Comparison of ENCODE assay signal across 8 mouse cellular contexts in the genomic region with DNA sequence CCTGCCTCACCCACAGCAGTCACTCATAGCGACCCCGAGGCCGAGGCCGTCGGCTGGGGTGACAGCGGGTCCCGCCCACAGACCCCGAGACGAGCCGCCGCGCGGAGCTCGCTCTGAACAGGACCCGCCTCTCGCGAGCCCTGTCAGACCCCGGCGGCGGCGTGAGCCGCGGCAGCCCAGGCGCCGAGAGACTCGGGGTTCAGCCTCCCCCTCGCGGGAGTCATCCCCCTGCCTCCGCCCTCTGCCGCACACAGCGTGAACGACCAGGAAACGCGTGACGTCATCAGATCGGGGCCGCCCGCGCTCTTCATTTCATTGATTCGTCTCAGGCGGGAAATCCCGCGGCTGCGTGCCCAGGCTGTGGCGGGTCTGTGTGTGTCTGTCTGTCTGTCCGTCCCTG. TPM values are rescaled to one million over a fixed set of nuclear protein-coding genes. Genes with fewer than 3 reads are reported as not detected.
DNase-seq lines count a peak whose midpoint lies in the region; ATAC-seq lines count a peak whose summit lies in the region.
"Not testable (repeated sequence)": the region's sequence is repeated elsewhere in the genome, so short reads cannot be mapped to it uniquely, and the experiment has no call there.

No protein-coding gene starts in this region.

- peak overlapping the region; percentile 70 for H3K4me2 ChIP-seq in hindbrain, embryonic 14.5 days (replicated peaks)

- WGBS in hindbrain, embryonic 14.5 days: 66% methylated on average over 46 of the region's 46 CpGs

- peaks cover 12% of the 10 kb centered on the region; the same call in 1 of the 2 replicates for H3K9me3 ChIP-seq in ES-E14 (ENCODE audit: control insufficient read depth, insufficient read depth, low read depth, low read length)
- H3K9me3 ChIP-seq in hindbrain, embryonic 14.5 days (ENCODE audit: control insufficient read depth, low read length): peaks cover 56% of the 10 kb centered on the region

- not testable (repeated sequence) for H3K27me3 ChIP-seq in hindbrain, embryonic 14.5 days (ENCODE audit: control insufficient read depth, insufficient read depth, low read length)

- H3K27ac ChIP-seq in ES-E14 (ENCODE audit: insufficient read depth, low read depth, low read length, poor library complexity, severe bottlenecking): not testable (repeated sequence)
- H3K27ac ChIP-seq in hindbrain, embryonic 14.5 days: peak overlapping the region; percentile 80

- peaks cover 3 to 17% of the 10 kb centered on the region in 2 experiments; a peak in 3 of 4 replicates for H3K4me1 ChIP-seq in ES-E14 (ENCODE audit: control insufficient read depth in 2 of 2, insufficient read depth in 2 of 2, low read length in 2 of 2, poor library complexity in 1 of 2)
- H3K4me1 ChIP-seq in hindbrain, embryonic 14.5 days (replicated peaks; ENCODE audit: control insufficient read depth, insufficient read depth, low read length): not testable (repeated sequence)

- peak overlapping the region; percentile 53 to 56 for H3K4me3 ChIP-seq in ES-E14 (ENCODE audit: insufficient read depth in 1 of 2, low read depth in 1 of 2, low read length in 2 of 2, poor library complexity in 1 of 2, severe bottlenecking in 1 of 2)
- H3K4me3 ChIP-seq in hindbrain, embryonic 14.5 days (replicated peaks; ENCODE audit: low read length): peak overlapping the region; percentile 36

- ATAC-seq in hindbrain, embryonic 14.5 days (ENCODE audit: low FRiP score): peak; percentile 35
- ATAC-seq in megakaryocyte, adult 5-6 weeks (ENCODE audit: poor library complexity, severe bottlenecking): peak; percentile 40

- in situ Hi-C loops in ES-E14 (cut with MboI; ENCODE audit: low sequenced_read_pairs in 2 of 2, unreplicated experiment in 2 of 2): not testable (repeated sequence)

- peaks cover 12% of the 10 kb centered on the region; the same call in 1 of the 2 replicates for H3K36me3 ChIP-seq in ES-E14 (ENCODE audit: control insufficient read depth, insufficient read depth, low read length, poor library complexity, severe bottlenecking)
- H3K36me3 ChIP-seq in hindbrain, embryonic 14.5 days (replicated peaks; ENCODE audit: control insufficient read depth, insufficient read depth): not testable (repeated sequence)

- DNase-seq in ES-E14 (ENCODE audit: low read depth, low spot score): peak; percentile 100
- DNase-seq in cerebellum, adult 11-12 months: peak; percentile 82
- peak; percentile 92 to 94 for DNase-seq in frontal cortex, postnatal 14 days (ENCODE audit: low spot score in 2 of 2)
- not testable (repeated sequence) for DNase-seq in hindbrain, embryonic 14.5 days (ENCODE audit: low spot score)
- peak; percentile 92 for DNase-seq in left cerebral cortex, adult 11 months (ENCODE audit: low spot score)
- DNase-seq in right cerebral cortex, postnatal 25 days: peak; percentile 93
- DNase-seq in thymus, postnatal 4 days: peak; percentile 95

- H3K9ac ChIP-seq in ES-E14 (ENCODE audit: insufficient read depth, low read depth, low read length, poor library complexity, severe bottlenecking): peak overlapping the region; percentile 31
- H3K9ac ChIP-seq in hindbrain, embryonic 14.5 days: peak overlapping the region; percentile 55

RNA-seq across cellular contexts. Expression of gene Gm21887, which starts 12.5 kb away (rescaled TPM):
- 165 and 322 TPM in 2 replicates for total RNA-seq in ES-E14 (2012; rRNA removed)
- polyA plus RNA-seq in hindbrain, embryonic 14.5 days (2014; fragmentation: Nextera tagmentation; extraction: Ambion mirVana): 109 and 130 TPM in 2 replicates
- total RNA-seq in megakaryocyte, adult 5-6 weeks (2015): 28.5 and 29.2 TPM in 2 replicates
- 38.0 and 59.3 TPM in 2 replicates for total RNA-seq in megakaryocyte, adult 5-6 weeks (2017)
